Mouse (Mus musculus): ENCODE results near the gene Gys1.
"Not testable (repeated sequence)": the region's sequence is repeated elsewhere in the genome, so short reads cannot be mapped to it uniquely, and the experiment has no call there.

Gene Gys1

GRCm38 (mm10) chr7:45434203-45435015, at the start of gene Gys1:
Gene Gys1, plus strand, starts transcription at chr7:45434844.
- ATAC-seq (ENCODE audit: low TSS enrichment): peak; percentile 90

GRCm38 (mm10) chr7:45386077-45386476, 48.6 kb upstream of the Gys1 start:
- ATAC-seq (ENCODE audit: low TSS enrichment): no peak

- ATAC-seq (ENCODE audit: low TSS enrichment): peak; percentile 73
Measured at GRCm38 (mm10) chr7:45395129-45395541, 39.5 kb upstream of the Gys1 start.

- peak; percentile 98 for ATAC-seq (ENCODE audit: low TSS enrichment)
Measured at GRCm38 (mm10) chr7:45395578-45396336, 38.9 kb upstream of the Gys1 start, which contains the start of gene Snrnp70. Gene Snrnp70, minus strand, starts transcription at chr7:45395742.

GRCm38 (mm10) chr7:45396337-45396775, 38.3 kb upstream of the Gys1 start:
- not testable (repeated sequence) for ATAC-seq (ENCODE audit: low TSS enrichment)

- ATAC-seq (ENCODE audit: low TSS enrichment): no peak
Measured at GRCm38 (mm10) chr7:45396787-45397186, 37.9 kb upstream of the Gys1 start.

GRCm38 (mm10) chr7:45401521-45402085, 33.0 kb upstream of the Gys1 start:
- ATAC-seq (ENCODE audit: low TSS enrichment): no peak

GRCm38 (mm10) chr7:45403532-45404261, 30.9 kb upstream of the Gys1 start:
- ATAC-seq (ENCODE audit: low TSS enrichment): no peak

GRCm38 (mm10) chr7:45405091-45406075, 29.3 kb upstream of the Gys1 start, which contains the start of gene Kcna7:
Gene Kcna7, plus strand, starts transcription at chr7:45405653.
- peak; percentile 50; the same call in 1 of the 2 replicates for ATAC-seq (ENCODE audit: low TSS enrichment)

GRCm38 (mm10) chr7:45406157-45407156, 28.2 kb upstream of the Gys1 start:
- no peak for ATAC-seq (ENCODE audit: low TSS enrichment)

- no peak for ATAC-seq (ENCODE audit: low TSS enrichment)
Measured at GRCm38 (mm10) chr7:45407836-45408235, 26.8 kb upstream of the Gys1 start.

- ATAC-seq (ENCODE audit: low TSS enrichment): no peak
Measured at GRCm38 (mm10) chr7:45408351-45408750, 26.3 kb upstream of the Gys1 start.

- ATAC-seq (ENCODE audit: low TSS enrichment): no peak
Measured at GRCm38 (mm10) chr7:45408949-45409348, 25.7 kb upstream of the Gys1 start.

- no peak for ATAC-seq (ENCODE audit: low TSS enrichment)
Measured at GRCm38 (mm10) chr7:45409497-45410163, 25.0 kb upstream of the Gys1 start.

- no peak for ATAC-seq (ENCODE audit: low TSS enrichment)
Measured at GRCm38 (mm10) chr7:45412421-45412820, 22.2 kb upstream of the Gys1 start.

GRCm38 (mm10) chr7:45413113-45413863, 21.4 kb upstream of the Gys1 start, which contains the start of gene Ntf5:
Gene Ntf5, plus strand, starts transcription at chr7:45413695.
- no peak for ATAC-seq (ENCODE audit: low TSS enrichment)

- no peak for ATAC-seq (ENCODE audit: low TSS enrichment)
Measured at GRCm38 (mm10) chr7:45413864-45414739, 20.5 kb upstream of the Gys1 start.
